In genomic region chr15:32042589-32042988, GRCm38 (mm10) we compare ENCODE assay signal across 15 mouse cellular contexts.
DNase-seq lines count a peak whose midpoint lies in the region; ATAC-seq and TF ChIP-seq lines count a peak whose summit lies in the region.
"Had no signal": no experiment of that assay in that cellular context is flagged by ENCODE, and none has a peak within 500 bp of the region (broad histone marks: within the 10 kb centered on the region; RNA-seq: fewer than 3 reads in every experiment).

No protein-coding gene starts in this region.

- TF ChIP-seq EP300 in stomach, postnatal 0 days (optimal IDR thresholded peaks at IDR 0.05): no peak

- H3K9ac ChIP-seq in kidney, embryonic 15.5 days: no peak overlapping the region
- no peak overlapping the region for H3K9ac ChIP-seq in stomach, postnatal 0 days (ENCODE audit: low read length)
- H3K9ac ChIP-seq: forebrain, embryonic 12.5 days; hindbrain, embryonic 15.5 days; midbrain, embryonic 15.5 days had no signal

- no peak for DNase-seq in kidney, adult 8-10 months
- DNase-seq in lung, postnatal 10 days: peak; percentile 6
- DNase-seq in lung, postnatal 25 days (ENCODE audit: low spot score): no peak
- peak; percentile 31 for DNase-seq in heart, postnatal 25 days (ENCODE audit: low spot score)
- DNase-seq in stomach, postnatal 0 days (ENCODE audit: low spot score): no peak
- DNase-seq in adipocyte (ENCODE audit: low spot score): no peak
- DNase-seq in spleen, postnatal 4 days (ENCODE audit: low spot score in 2 of 2): no peak
- DNase-seq: adrenal gland, postnatal 36 days; right cerebral cortex, postnatal 4 days; thymus, adult 2 months had no signal

- peak overlapping the region; percentile 75 for H3K27ac ChIP-seq in kidney, embryonic 15.5 days
- H3K27ac ChIP-seq in stomach, postnatal 0 days (replicated peaks): peak overlapping the region; percentile 45; the same call in 1 of the 2 replicates
- H3K27ac ChIP-seq: forebrain, embryonic 12.5 days; hindbrain, embryonic 15.5 days; layer of hippocampus, adult 2 months; midbrain, embryonic 15.5 days had no signal

- intact Hi-C loops in heart, postnatal 25 days (cut with DNase I): loop anchor here (1.0 kb wide), 1 partner anchor 47 kb away; no protein-coding TSS in a partner anchor

- no peak overlapping the region for H3K4me3 ChIP-seq in kidney, embryonic 15.5 days (replicated peaks)
- H3K4me3 ChIP-seq in stomach, postnatal 0 days (ENCODE audit: low read depth, low read length): no peak overlapping the region
- H3K4me3 ChIP-seq: forebrain, embryonic 12.5 days; hindbrain, embryonic 15.5 days; layer of hippocampus, adult 2 months; midbrain, embryonic 15.5 days had no signal

- H3K9me3 ChIP-seq in kidney, embryonic 15.5 days (replicated peaks): no peaks in the 10 kb centered on the region
- no peaks in the 10 kb centered on the region for H3K9me3 ChIP-seq in stomach, postnatal 0 days (ENCODE audit: control insufficient read depth, low read length)
- H3K9me3 ChIP-seq: forebrain, embryonic 12.5 days; hindbrain, embryonic 15.5 days; midbrain, embryonic 15.5 days had no signal

- H3K4me2 ChIP-seq in kidney, embryonic 15.5 days: no peak overlapping the region
- no peak overlapping the region for H3K4me2 ChIP-seq in stomach, postnatal 0 days (replicated peaks; ENCODE audit: low read depth)
- H3K4me2 ChIP-seq: forebrain, embryonic 12.5 days; hindbrain, embryonic 15.5 days; midbrain, embryonic 15.5 days had no signal

- WGBS in kidney, embryonic 15.5 days: 41% methylated on average over 1 of the region's 1 CpGs
- 30% methylated on average over 1 of the region's 1 CpGs for WGBS in stomach, postnatal 0 days

- TF ChIP-seq CTCF in stomach, postnatal 0 days (IDR thresholded peaks at IDR 0.05; ENCODE audit: low read depth): no peak

- H3K4me1 ChIP-seq in kidney, embryonic 15.5 days: peaks cover 14% of the 10 kb centered on the region
- H3K4me1 ChIP-seq in stomach, postnatal 0 days (replicated peaks; ENCODE audit: control insufficient read depth, insufficient read depth): no peaks in the 10 kb centered on the region
- H3K4me1 ChIP-seq: forebrain, embryonic 12.5 days; hindbrain, embryonic 15.5 days; midbrain, embryonic 15.5 days had no signal

- no peak for ATAC-seq in kidney, embryonic 15.5 days (replicated peaks; ENCODE audit: low FRiP score)
- ATAC-seq in stomach, postnatal 0 days (ENCODE audit: low FRiP score, low TSS enrichment): no peak; the same call in 1 of the 2 replicates
- ATAC-seq: midbrain, embryonic 15.5 days had no signal

- no peaks in the 10 kb centered on the region for H3K27me3 ChIP-seq in kidney, embryonic 15.5 days
- H3K27me3 ChIP-seq in stomach, postnatal 0 days (ENCODE audit: control insufficient read depth, insufficient read depth, low read length): no peaks in the 10 kb centered on the region
- H3K27me3 ChIP-seq: forebrain, embryonic 12.5 days; hindbrain, embryonic 15.5 days; midbrain, embryonic 15.5 days had no signal

- H3K36me3 ChIP-seq in kidney, embryonic 15.5 days: no peaks in the 10 kb centered on the region
- H3K36me3 ChIP-seq in stomach, postnatal 0 days (ENCODE audit: control insufficient read depth, insufficient read depth, low read length): no peaks in the 10 kb centered on the region
- H3K36me3 ChIP-seq: forebrain, embryonic 12.5 days; hindbrain, embryonic 15.5 days; midbrain, embryonic 15.5 days had no signal

Comparison
In these comparisons a context has a peak if more than half of its experiments do, and no peak if none do; other contexts are left out.
1. DNase-seq: peak in lung, postnatal 10 days (single experiment) and heart, postnatal 25 days (single experiment); none in kidney, adult 8-10 months (0 of 2), lung, postnatal 25 days (single experiment), stomach, postnatal 0 days (single experiment), adipocyte (single experiment) and spleen, postnatal 4 days (0 of 2).